Mouse (Mus musculus): ENCODE results near the gene Agtpbp1. TPM values are rescaled to one million over a fixed set of nuclear protein-coding genes. Genes with fewer than 3 reads are reported as not detected.
"Not testable (repeated sequence)": the region's sequence is repeated elsewhere in the genome, so short reads cannot be mapped to it uniquely, and the experiment has no call there.

The Agtpbp1 gene
- polyA plus RNA-seq, 1 experiment from 2014 or later = 16.3 TPM

DNA sequence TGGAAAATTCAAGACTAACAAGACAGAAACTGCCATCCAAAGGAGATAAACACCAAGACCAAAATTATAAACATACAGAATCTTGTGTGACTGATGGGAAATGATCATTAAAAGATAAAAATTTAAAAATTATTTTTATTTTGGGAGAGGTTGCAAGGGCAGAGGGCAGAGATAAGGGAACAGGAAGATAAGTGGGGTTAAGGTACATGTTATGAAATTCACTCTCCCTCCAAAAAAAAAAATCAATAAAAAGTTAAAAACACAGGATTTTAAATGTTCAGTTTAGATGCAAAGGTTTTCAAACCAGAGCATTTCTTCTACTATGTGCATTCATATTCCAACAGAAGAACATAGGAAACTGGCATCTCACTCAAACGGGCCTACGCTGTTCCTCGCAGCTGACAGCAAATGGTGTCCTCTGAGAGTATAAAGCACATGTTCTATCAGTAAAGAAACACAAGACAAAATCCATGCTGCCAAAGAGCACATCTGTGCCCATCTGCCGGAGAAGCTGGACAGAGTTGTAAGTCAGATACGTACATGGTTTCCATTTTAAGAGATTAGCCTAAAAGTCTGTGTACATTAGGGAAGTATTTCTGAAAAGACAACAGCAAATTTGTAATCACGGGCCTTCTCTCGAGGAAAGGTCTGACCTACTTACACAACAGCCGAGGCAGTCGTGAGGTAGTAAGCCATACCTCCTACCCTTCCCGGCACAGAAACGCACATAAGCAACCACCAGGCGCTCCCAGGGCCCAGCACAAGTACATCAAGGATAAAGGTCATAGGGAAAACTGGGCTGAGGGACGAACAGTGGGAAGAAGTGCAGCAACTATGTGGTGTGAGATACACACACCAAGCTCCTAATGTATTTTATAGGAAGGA lies 104.2 kb downstream of the Agtpbp1 start:
- no peak for ATAC-seq (ENCODE audit: insufficient number of reproducible peaks, low FRiP score, low TSS enrichment, low read depth)
- no peaks in the 10 kb centered on the region for H3K27me3 ChIP-seq
- H3K4me3 ChIP-seq (replicated peaks) = no peak overlapping the region
- WGBS = 79% methylated on average over 13 of the region's 13 CpGs
- H3K4me2 ChIP-seq (replicated peaks) = no peak overlapping the region
- H3K9me3 ChIP-seq (replicated peaks) = no peaks in the 10 kb centered on the region
- no peaks in the 10 kb centered on the region for H3K4me1 ChIP-seq
- no peak overlapping the region for H3K27ac ChIP-seq (replicated peaks)
- peaks cover 13% of the 10 kb centered on the region for H3K36me3 ChIP-seq
- H3K9ac ChIP-seq = no peak overlapping the region

DNA sequence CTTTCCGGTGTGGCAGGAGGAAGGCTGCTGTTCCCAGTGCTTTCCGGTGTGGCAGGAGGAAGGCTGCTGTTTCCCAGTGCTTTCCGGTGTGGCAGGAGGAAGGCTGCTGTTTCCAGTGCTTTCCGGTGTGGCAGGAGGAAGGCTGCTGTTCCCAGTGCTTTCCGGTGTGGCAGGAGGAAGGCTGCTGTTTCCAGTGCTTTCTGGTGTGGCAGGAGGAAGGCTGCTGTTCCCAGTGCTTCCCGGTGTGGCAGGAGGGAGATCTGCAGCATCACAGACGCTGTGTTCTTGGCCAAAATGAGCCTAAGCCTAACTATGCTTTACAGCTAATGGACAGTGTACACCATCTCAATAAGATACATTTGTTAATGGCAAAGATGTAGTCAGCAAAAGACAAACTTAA lies 107.1 kb downstream of the Agtpbp1 start:
- peaks cover 13% of the 10 kb centered on the region for H3K36me3 ChIP-seq
- not testable (repeated sequence) for H3K9ac ChIP-seq; H3K4me1 ChIP-seq; H3K9me3 ChIP-seq (replicated peaks); H3K27ac ChIP-seq (replicated peaks); ATAC-seq (ENCODE audit: insufficient number of reproducible peaks, low FRiP score, low TSS enrichment, low read depth); H3K4me2 ChIP-seq (replicated peaks); H3K4me3 ChIP-seq (replicated peaks); H3K27me3 ChIP-seq
- 82% methylated on average over 7 of the region's 7 CpGs for WGBS

DNA sequence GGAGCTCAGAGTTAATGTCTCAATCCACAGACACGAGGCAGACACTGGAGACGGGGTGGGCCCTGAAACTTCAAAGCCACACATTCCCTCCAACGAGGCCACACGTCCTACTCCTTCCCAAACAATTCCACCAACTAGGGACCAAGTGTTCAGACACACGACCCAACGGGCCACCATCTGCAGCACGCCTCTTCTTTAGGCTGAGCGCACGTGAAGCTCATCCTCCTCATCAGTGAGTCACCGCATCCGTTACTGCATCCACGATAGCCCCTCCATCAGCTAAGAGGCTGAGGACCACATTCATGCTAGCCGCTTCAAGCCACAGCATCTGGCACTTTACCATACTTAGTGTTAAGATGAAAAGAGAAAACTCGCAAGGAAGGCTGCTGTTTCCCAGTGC lies 107.6 kb downstream of the Agtpbp1 start:
- H3K9me3 ChIP-seq (replicated peaks) = no peaks in the 10 kb centered on the region
- peaks cover 13% of the 10 kb centered on the region for H3K36me3 ChIP-seq
- no peaks in the 10 kb centered on the region for H3K27me3 ChIP-seq
- no peaks in the 10 kb centered on the region for H3K4me1 ChIP-seq
- H3K4me3 ChIP-seq (replicated peaks) = no peak overlapping the region
- no peak overlapping the region for H3K4me2 ChIP-seq (replicated peaks)
- 77% methylated on average over 14 of the region's 14 CpGs for WGBS
- H3K9ac ChIP-seq = no peak overlapping the region
- no peak for ATAC-seq (ENCODE audit: insufficient number of reproducible peaks, low FRiP score, low TSS enrichment, low read depth)
- H3K27ac ChIP-seq (replicated peaks) = no peak overlapping the region

DNA sequence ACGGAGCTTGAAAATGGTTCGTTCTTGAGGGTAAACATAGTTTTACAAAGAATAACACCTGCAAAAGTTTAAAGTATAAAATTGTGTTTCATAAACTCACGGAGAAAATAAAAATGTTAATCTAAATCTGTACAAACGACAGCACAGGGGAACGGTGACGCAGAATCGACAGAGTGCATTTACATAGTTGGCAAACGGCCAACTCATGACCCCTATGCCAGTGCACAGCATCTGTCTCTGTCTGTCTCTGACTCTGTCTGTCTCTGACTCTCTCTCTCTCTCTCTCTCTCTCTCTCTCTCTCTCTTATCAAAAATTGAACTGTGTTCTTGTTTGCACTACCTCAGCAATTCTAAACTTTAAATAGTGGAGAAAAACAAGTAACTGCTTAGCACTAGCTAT lies 110.1 kb downstream of the Agtpbp1 start:
- 59% methylated on average over 8 of the region's 8 CpGs for WGBS

DNA sequence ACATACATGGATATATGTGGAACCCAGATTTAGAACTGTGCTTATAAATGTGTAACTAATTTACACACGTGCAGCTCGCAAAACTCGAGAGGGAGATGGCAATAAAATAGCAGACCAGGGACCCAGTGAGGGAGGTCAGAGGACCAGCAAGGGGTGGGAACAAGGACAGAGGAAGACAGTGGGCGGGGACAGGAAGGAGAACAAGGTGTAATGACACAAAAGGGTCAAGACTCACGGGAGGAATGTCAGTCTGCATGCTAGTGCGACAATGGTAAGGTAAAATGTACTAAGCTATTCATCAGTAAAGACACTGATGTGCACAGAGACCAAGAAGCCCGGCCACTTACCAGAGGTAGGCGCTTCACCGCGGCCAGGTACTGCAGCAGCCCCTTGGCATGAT lies 111.7 kb downstream of the Agtpbp1 start:
- Histone ChIP-seq H3K4me3 (replicated peaks) (no peak overlapping the region), H3K9me3 (replicated peaks) (no peaks in the 10 kb centered on the region), H3K27ac (replicated peaks) (no peak overlapping the region), H3K4me2 (replicated peaks) (no peak overlapping the region), H3K27me3 (no peaks in the 10 kb centered on the region), H3K9ac (no peak overlapping the region), H3K36me3 (peaks cover 16% of the 10 kb centered on the region), H3K4me1 (peaks cover under 1% of the 10 kb centered on the region)
- ATAC-seq (ENCODE audit: insufficient number of reproducible peaks, low FRiP score, low TSS enrichment, low read depth) = no peak
- 76% methylated on average over 10 of the region's 10 CpGs for WGBS

More for the DNA sequence above, 110.1 kb downstream of the Agtpbp1 start:
- no peak for ATAC-seq (ENCODE audit: insufficient number of reproducible peaks, low FRiP score, low TSS enrichment, low read depth)
- H3K36me3 ChIP-seq = peaks cover 16% of the 10 kb centered on the region
- H3K27ac ChIP-seq (replicated peaks) = no peak overlapping the region
- H3K4me1 ChIP-seq = no peaks in the 10 kb centered on the region
- no peaks in the 10 kb centered on the region for H3K9me3 ChIP-seq (replicated peaks)
- H3K4me2 ChIP-seq (replicated peaks) = no peak overlapping the region
- H3K4me3 ChIP-seq (replicated peaks) = no peak overlapping the region
- H3K9ac ChIP-seq = no peak overlapping the region
- no peaks in the 10 kb centered on the region for H3K27me3 ChIP-seq

DNA sequence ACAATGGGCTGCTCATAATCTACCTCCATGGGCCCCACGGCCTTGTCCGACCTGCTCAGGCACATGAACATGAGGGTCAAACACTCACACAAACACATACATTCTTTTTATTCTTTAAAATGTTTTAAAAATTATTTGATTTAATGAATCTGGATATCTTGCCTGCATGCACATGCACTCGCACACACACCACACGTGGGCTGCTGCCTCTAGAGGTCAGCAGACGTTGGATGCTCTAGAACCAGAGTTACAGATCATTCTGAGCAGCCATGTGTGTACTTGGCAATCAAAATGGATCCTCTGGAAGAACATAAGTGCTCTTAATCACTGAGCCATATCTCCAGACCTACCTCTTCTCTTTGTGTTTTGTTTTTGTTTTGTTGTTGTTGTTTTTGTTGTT lies 112.8 kb downstream of the Agtpbp1 start:
- H3K9me3 ChIP-seq (replicated peaks) = no peaks in the 10 kb centered on the region
- no peak overlapping the region for H3K9ac ChIP-seq
- H3K36me3 ChIP-seq = peaks cover 12% of the 10 kb centered on the region
- H3K4me2 ChIP-seq (replicated peaks) = no peak overlapping the region
- 86% methylated on average over 5 of the region's 5 CpGs for WGBS
- H3K4me3 ChIP-seq (replicated peaks) = no peak overlapping the region
- no peak for ATAC-seq (ENCODE audit: insufficient number of reproducible peaks, low FRiP score, low TSS enrichment, low read depth)
- H3K27ac ChIP-seq (replicated peaks) = no peak overlapping the region
- no peaks in the 10 kb centered on the region for H3K27me3 ChIP-seq
- peaks cover 12% of the 10 kb centered on the region for H3K4me1 ChIP-seq

DNA sequence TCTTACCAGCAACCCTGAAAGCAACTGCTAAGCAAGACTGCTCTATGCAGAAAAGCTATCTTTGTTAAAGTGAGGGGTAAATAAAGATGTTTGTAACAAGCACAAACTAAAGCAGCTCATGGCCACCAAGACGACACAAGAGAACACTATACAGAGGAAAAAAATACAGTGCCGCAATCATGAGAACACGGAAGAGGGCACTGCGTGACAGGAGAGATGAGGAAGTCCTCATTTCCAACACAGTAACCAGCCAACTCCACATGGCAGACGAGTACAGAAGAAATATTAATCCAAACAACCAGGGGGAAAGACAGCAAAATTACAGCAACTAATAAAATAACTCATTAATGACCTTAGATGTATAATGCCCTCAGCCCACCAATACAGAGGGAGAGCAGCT lies 115.3 kb downstream of the Agtpbp1 start:
- WGBS = 85% methylated on average over 5 of the region's 5 CpGs

DNA sequence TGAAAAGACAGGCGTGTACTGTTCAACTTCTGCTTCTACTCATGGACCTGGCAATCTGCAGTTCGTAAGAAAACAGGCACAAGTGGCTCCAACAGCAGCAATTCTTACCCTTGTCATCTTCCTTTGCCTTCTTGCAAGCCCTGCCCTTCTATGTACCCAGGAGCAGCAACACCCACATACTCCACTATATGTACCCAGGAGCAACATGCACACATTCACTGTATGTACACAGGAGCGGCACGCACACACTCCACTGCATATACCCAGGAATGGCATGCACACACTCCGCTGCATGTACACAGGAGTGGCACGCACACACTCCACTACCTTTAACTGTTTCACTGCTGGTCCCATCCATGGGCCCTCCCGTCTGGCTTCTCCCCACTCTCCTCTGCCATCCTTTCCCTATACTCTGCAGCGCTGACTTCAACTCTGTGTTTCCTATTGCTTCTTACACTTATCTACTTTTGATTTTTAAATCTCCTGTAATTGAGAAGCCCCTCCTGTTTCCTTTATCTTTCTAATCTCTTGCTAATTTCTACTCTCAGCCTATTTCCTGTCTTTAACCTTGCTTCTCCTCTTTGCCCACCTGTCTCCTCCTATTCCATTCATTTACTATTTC lies 116.7 kb downstream of the Agtpbp1 start:
- no peak overlapping the region for H3K4me3 ChIP-seq (replicated peaks)
- no peaks in the 10 kb centered on the region for H3K27me3 ChIP-seq
- no peak for ATAC-seq (ENCODE audit: insufficient number of reproducible peaks, low FRiP score, low TSS enrichment, low read depth)
- peak overlapping the region; percentile 36; the same call in 1 of the 2 replicates for H3K27ac ChIP-seq (replicated peaks)
- WGBS = 54% methylated on average over 8 of the region's 8 CpGs
- H3K9ac ChIP-seq = no peak overlapping the region
- peaks cover 12% of the 10 kb centered on the region for H3K36me3 ChIP-seq
- H3K9me3 ChIP-seq (replicated peaks) = no peaks in the 10 kb centered on the region
- no peak overlapping the region for H3K4me2 ChIP-seq (replicated peaks)
- H3K4me1 ChIP-seq = peaks cover 12% of the 10 kb centered on the region

More for the DNA sequence above, 115.3 kb downstream of the Agtpbp1 start:
- Histone ChIP-seq H3K27ac (replicated peaks) (no peak overlapping the region), H3K4me3 (replicated peaks) (no peak overlapping the region), H3K9me3 (replicated peaks) (no peaks in the 10 kb centered on the region), H3K4me2 (replicated peaks) (no peak overlapping the region), H3K4me1 (peaks cover 12% of the 10 kb centered on the region), H3K9ac (no peak overlapping the region), H3K27me3 (no peaks in the 10 kb centered on the region), H3K36me3 (peaks cover 4% of the 10 kb centered on the region; the same call in 1 of the 2 replicates)
- no peak for ATAC-seq (ENCODE audit: insufficient number of reproducible peaks, low FRiP score, low TSS enrichment, low read depth)

DNA sequence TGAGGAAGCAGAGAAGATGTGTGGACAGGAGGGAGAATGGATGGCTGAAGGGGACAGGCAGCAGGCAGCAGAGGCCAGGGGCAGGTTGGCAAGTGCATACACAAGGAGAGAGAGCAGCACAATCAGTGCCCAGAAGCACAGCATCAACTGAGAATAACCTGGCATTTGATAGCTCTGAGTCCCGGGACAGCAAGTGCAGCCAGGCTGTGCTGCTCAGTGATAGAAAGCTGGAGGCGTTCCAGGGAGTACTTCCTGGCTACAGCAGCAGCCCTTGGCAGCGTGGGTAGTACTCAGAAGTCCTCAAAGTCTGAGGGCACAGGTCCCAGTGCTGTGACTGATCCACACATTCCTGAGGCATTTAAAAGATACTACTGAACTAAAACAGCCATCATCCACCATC lies 117.4 kb downstream of the Agtpbp1 start:
- Histone ChIP-seq H3K27ac (replicated peaks) (peak overlapping the region; percentile 36; the same call in 1 of the 2 replicates), H3K4me3 (replicated peaks) (no peak overlapping the region), H3K27me3 (no peaks in the 10 kb centered on the region), H3K9me3 (replicated peaks) (no peaks in the 10 kb centered on the region), H3K4me1 (peaks cover 12% of the 10 kb centered on the region), H3K9ac (no peak overlapping the region), H3K4me2 (replicated peaks) (no peak overlapping the region), H3K36me3 (peaks cover 12% of the 10 kb centered on the region)
- 25% methylated on average over 3 of the region's 3 CpGs for WGBS
- ATAC-seq (ENCODE audit: insufficient number of reproducible peaks, low FRiP score, low TSS enrichment, low read depth) = no peak

DNA sequence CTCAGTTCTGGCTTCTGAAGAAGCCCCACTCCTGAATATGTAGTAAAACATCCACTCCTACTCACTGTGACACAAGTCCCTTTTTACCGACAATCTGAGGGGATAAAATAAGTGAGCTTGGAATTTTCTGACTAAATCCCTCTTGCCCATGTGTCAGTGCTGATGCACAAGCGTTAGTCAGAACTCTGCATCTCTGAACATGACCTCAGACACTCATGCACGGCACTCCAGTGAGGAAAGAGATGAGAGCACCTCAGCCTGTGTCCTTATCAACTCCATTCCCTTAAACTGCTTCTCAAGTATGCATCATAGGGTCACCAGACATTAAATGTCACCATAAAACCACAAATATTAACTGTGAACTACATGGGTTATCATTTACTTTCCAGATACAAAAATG lies 124.1 kb downstream of the Agtpbp1 start:
- Histone ChIP-seq H3K36me3 (peaks cover 23% of the 10 kb centered on the region), H3K4me3 (replicated peaks) (no peak overlapping the region), H3K4me1 (no peaks in the 10 kb centered on the region), H3K9me3 (replicated peaks) (no peaks in the 10 kb centered on the region), H3K27ac (replicated peaks) (no peak overlapping the region), H3K9ac (no peak overlapping the region), H3K27me3 (no peaks in the 10 kb centered on the region), H3K4me2 (replicated peaks) (no peak overlapping the region)
- WGBS = 84% methylated on average over 3 of the region's 3 CpGs
- ATAC-seq (ENCODE audit: insufficient number of reproducible peaks, low FRiP score, low TSS enrichment, low read depth) = no peak

DNA sequence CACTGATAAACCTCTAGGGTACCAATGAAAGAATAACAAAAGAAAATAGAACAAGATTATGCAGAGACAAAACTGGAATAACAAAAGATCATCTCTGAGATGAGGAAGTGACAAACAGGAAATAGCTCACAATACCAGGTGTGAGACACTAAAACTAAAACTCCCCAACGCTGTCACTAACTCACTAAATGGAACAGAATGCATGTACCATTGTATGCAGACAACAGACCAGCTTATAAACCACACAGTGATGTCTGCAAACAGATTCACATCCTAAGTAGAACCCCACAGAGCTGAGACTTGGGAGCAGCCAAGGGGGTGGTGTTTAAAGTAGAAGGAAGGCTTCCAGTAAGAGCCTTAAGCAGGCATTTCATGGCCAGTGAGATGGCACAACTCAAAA lies 128.8 kb downstream of the Agtpbp1 start:
- Histone ChIP-seq H3K27me3 (no peaks in the 10 kb centered on the region), H3K9me3 (replicated peaks) (no peaks in the 10 kb centered on the region), H3K9ac (no peak overlapping the region), H3K4me1 (peaks cover 16% of the 10 kb centered on the region), H3K4me2 (replicated peaks) (no peak overlapping the region), H3K27ac (replicated peaks) (no peak overlapping the region), H3K4me3 (replicated peaks) (no peak overlapping the region), H3K36me3 (peaks cover 19% of the 10 kb centered on the region)
- ATAC-seq (ENCODE audit: insufficient number of reproducible peaks, low FRiP score, low TSS enrichment, low read depth) = no peak
- 94% methylated on average over 1 of the region's 1 CpGs for WGBS
